17 mouse cellular contexts compared by ENCODE assay signal in genomic region chr17:13923418-13923817, GRCm38 (mm10). TPM values are rescaled to one million over a fixed set of nuclear protein-coding genes. Genes with fewer than 3 reads are reported as not detected.
DNase-seq lines count a peak whose midpoint lies in the region; ATAC-seq and TF ChIP-seq lines count a peak whose summit lies in the region.
"Had no signal": no experiment of that assay in that cellular context is flagged by ENCODE, and none has a peak within 500 bp of the region (broad histone marks: within the 10 kb centered on the region; RNA-seq: fewer than 3 reads in every experiment).

No protein-coding gene starts in this region.

- no peaks in the 10 kb centered on the region for H3K27me3 ChIP-seq in hindbrain, embryonic 14.5 days (ENCODE audit: control insufficient read depth, insufficient read depth, low read length)
- no peaks in the 10 kb centered on the region for H3K27me3 ChIP-seq in hindbrain, embryonic 10.5 days (ENCODE audit: insufficient read depth, poor library complexity, severe bottlenecking)
- H3K27me3 ChIP-seq in midbrain, postnatal 0 days (ENCODE audit: insufficient read depth, low read length): no peaks in the 10 kb centered on the region
- no peaks in the 10 kb centered on the region for H3K27me3 ChIP-seq in midbrain, embryonic 15.5 days (replicated peaks)
- H3K27me3 ChIP-seq: embryonic facial prominence, embryonic 13.5 days; forebrain, embryonic 15.5 days; heart, embryonic 13.5 days had no signal

- H3K9me3 ChIP-seq in hindbrain, embryonic 14.5 days (ENCODE audit: control insufficient read depth, low read length): no peaks in the 10 kb centered on the region
- H3K9me3 ChIP-seq in hindbrain, embryonic 10.5 days: no peaks in the 10 kb centered on the region
- H3K9me3 ChIP-seq in midbrain, postnatal 0 days (ENCODE audit: low read length): no peaks in the 10 kb centered on the region
- H3K9me3 ChIP-seq in midbrain, embryonic 15.5 days: no peaks in the 10 kb centered on the region
- H3K9me3 ChIP-seq: embryonic facial prominence, embryonic 13.5 days; forebrain, embryonic 15.5 days; heart, embryonic 13.5 days had no signal

- no peak overlapping the region for H3K4me3 ChIP-seq in hindbrain, embryonic 14.5 days (replicated peaks; ENCODE audit: low read length)
- H3K4me3 ChIP-seq in hindbrain, embryonic 10.5 days: no peak overlapping the region
- H3K4me3 ChIP-seq in midbrain, postnatal 0 days (ENCODE audit: low read depth, low read length): no peak overlapping the region
- no peak overlapping the region for H3K4me3 ChIP-seq in midbrain, embryonic 15.5 days
- H3K4me3 ChIP-seq: embryonic facial prominence, embryonic 13.5 days; forebrain, embryonic 15.5 days; heart, embryonic 13.5 days had no signal

- no peak overlapping the region for H3K4me2 ChIP-seq in hindbrain, embryonic 14.5 days (replicated peaks)
- no peak overlapping the region for H3K4me2 ChIP-seq in midbrain, postnatal 0 days (ENCODE audit: low read depth, low read length, poor library complexity, severe bottlenecking)
- no peak overlapping the region for H3K4me2 ChIP-seq in midbrain, embryonic 15.5 days
- H3K4me2 ChIP-seq: embryonic facial prominence, embryonic 13.5 days; forebrain, embryonic 15.5 days; heart, embryonic 13.5 days; liver, embryonic 11.5 days had no signal

- no peak overlapping the region for H3K27ac ChIP-seq in hindbrain, embryonic 14.5 days
- no peak overlapping the region for H3K27ac ChIP-seq in hindbrain, embryonic 10.5 days
- H3K27ac ChIP-seq in midbrain, postnatal 0 days (ENCODE audit: low read depth, low read length): no peak overlapping the region
- no peak overlapping the region for H3K27ac ChIP-seq in midbrain, embryonic 15.5 days
- H3K27ac ChIP-seq: embryonic facial prominence, embryonic 13.5 days; forebrain, embryonic 15.5 days; heart, embryonic 13.5 days had no signal

- no peaks in the 10 kb centered on the region for H3K36me3 ChIP-seq in hindbrain, embryonic 14.5 days (replicated peaks; ENCODE audit: control insufficient read depth, insufficient read depth)
- H3K36me3 ChIP-seq in hindbrain, embryonic 10.5 days: no peaks in the 10 kb centered on the region
- H3K36me3 ChIP-seq in midbrain, postnatal 0 days (ENCODE audit: insufficient read depth, low read length): no peaks in the 10 kb centered on the region
- H3K36me3 ChIP-seq in midbrain, embryonic 15.5 days (replicated peaks): no peaks in the 10 kb centered on the region
- H3K36me3 ChIP-seq: embryonic facial prominence, embryonic 13.5 days; forebrain, embryonic 15.5 days; heart, embryonic 13.5 days had no signal

- DNase-seq in adrenal gland, adult (ENCODE audit: inconsistent age in 2 of 2, low spot score in 1 of 2): peak; percentile 43 to 73
- DNase-seq in adrenal gland, adult 18-20 months (ENCODE audit: low spot score in 2 of 2): no peak
- DNase-seq in hindbrain, embryonic 14.5 days (ENCODE audit: low spot score): peak; percentile 27
- DNase-seq in hindbrain, embryonic 10.5 days (ENCODE audit: low spot score): no peak
- DNase-seq in midbrain, postnatal 0 days (ENCODE audit: low spot score): peak; percentile 73
- peak; percentile 28 for DNase-seq in retina, embryonic 14.5 days (ENCODE audit: low spot score)
- DNase-seq: cerebellum, adult 9-11 months; gastrocnemius, postnatal 14 days had no signal

- peak; percentile 67; the same call in 1 of the 2 replicates for ATAC-seq in hindbrain, embryonic 14.5 days (ENCODE audit: low FRiP score)
- no peak for ATAC-seq in midbrain, postnatal 0 days (ENCODE audit: low FRiP score)
- ATAC-seq in midbrain, embryonic 15.5 days (replicated peaks): no peak
- no peak for ATAC-seq in inflammation-experienced regulatory T-cells, adult 6 months
- ATAC-seq: forebrain, embryonic 15.5 days had no signal

- H3K9ac ChIP-seq in hindbrain, embryonic 14.5 days: no peak overlapping the region
- H3K9ac ChIP-seq in midbrain, postnatal 0 days (replicated peaks; ENCODE audit: low read length, poor library complexity, severe bottlenecking): no peak overlapping the region
- no peak overlapping the region for H3K9ac ChIP-seq in midbrain, embryonic 15.5 days
- H3K9ac ChIP-seq: embryonic facial prominence, embryonic 13.5 days; forebrain, embryonic 15.5 days; heart, embryonic 13.5 days had no signal

- TF ChIP-seq CTCF in midbrain, postnatal 0 days (IDR thresholded peaks at IDR 0.05): no peak

- WGBS in hindbrain, embryonic 14.5 days: 52% methylated on average over 2 of the region's 2 CpGs
- 73% methylated on average over 2 of the region's 2 CpGs for WGBS in hindbrain, embryonic 10.5 days
- 69% methylated on average over 2 of the region's 2 CpGs for WGBS in midbrain, postnatal 0 days
- 73% methylated on average over 2 of the region's 2 CpGs for WGBS in midbrain, embryonic 15.5 days

- no peaks in the 10 kb centered on the region for H3K4me1 ChIP-seq in hindbrain, embryonic 14.5 days (replicated peaks; ENCODE audit: control insufficient read depth, insufficient read depth, low read length)
- H3K4me1 ChIP-seq in hindbrain, embryonic 10.5 days (replicated peaks): 0 out of 2 replicates have a peak, but pooled peaks cover 5% of the 10 kb centered on the region
- no peaks in the 10 kb centered on the region for H3K4me1 ChIP-seq in midbrain, postnatal 0 days (ENCODE audit: insufficient read depth, low read length)
- no peaks in the 10 kb centered on the region for H3K4me1 ChIP-seq in midbrain, embryonic 15.5 days
- H3K4me1 ChIP-seq: embryonic facial prominence, embryonic 13.5 days had no signal

RNA-seq across cellular contexts. Expression of gene Gm7168, which starts 24.8 kb away (rescaled TPM):
- not detected for total RNA-seq in adrenal gland, adult 18-20 months (2021)
- not detected in 2 replicates for polyA plus RNA-seq in hindbrain, embryonic 14.5 days (2014; fragmentation: Nextera tagmentation; extraction: Ambion mirVana)
- not detected in 2 replicates for polyA plus RNA-seq in hindbrain, embryonic 10.5 days (2016; fragmentation: Nextera tagmentation; extraction: Ambion mirVana)
- total RNA-seq in midbrain, postnatal 0 days (2014; rRNA removed): 0.60 TPM in 1 of 2 replicates, not detected in the other
- polyA plus RNA-seq in midbrain, postnatal 0 days (2015; fragmentation: Nextera tagmentation; extraction: Ambion mirVana): not detected in 2 replicates
- polyA plus RNA-seq in midbrain, embryonic 15.5 days (2015; fragmentation: Nextera tagmentation; extraction: Ambion mirVana): not detected in 2 replicates
- not detected for polyA plus RNA-seq in inflammation-experienced regulatory T-cells, adult 6 months (2017; shearing (Covaris generic))
- total RNA-seq: gastrocnemius, postnatal 14 days; left cerebral cortex, postnatal 10 days; megakaryocyte, adult 5-6 weeks had no signal
- polyA plus RNA-seq: embryonic facial prominence, embryonic 13.5 days; forebrain, embryonic 15.5 days; heart, embryonic 13.5 days; liver, embryonic 11.5 days; thymus, postnatal 0 days had no signal

Comparison
In these comparisons a context has a peak if more than half of its experiments do, and no peak if none do; other contexts are left out.
1. DNase-seq: peak in adrenal gland, adult (2 of 2), hindbrain, embryonic 14.5 days (single experiment), midbrain, postnatal 0 days (single experiment) and retina, embryonic 14.5 days (single experiment); none in adrenal gland, adult 18-20 months (0 of 2) and hindbrain, embryonic 10.5 days (single experiment).